26 mouse cellular contexts compared by ENCODE assay signal in genomic region chr5:73569181-73569580, GRCm38 (mm10).
DNase-seq lines count a peak whose midpoint lies in the region; ATAC-seq lines count a peak whose summit lies in the region.
"Had no signal": no experiment of that assay in that cellular context is flagged by ENCODE, and none has a peak within 500 bp of the region (broad histone marks: within the 10 kb centered on the region; RNA-seq: fewer than 3 reads in every experiment).

No protein-coding gene starts in this region.

- 82% methylated on average over 5 of the region's 5 CpGs for WGBS in neural tube, embryonic 15.5 days

- no peaks in the 10 kb centered on the region for H3K9me3 ChIP-seq in neural tube, embryonic 15.5 days (replicated peaks)
- H3K9me3 ChIP-seq: embryonic facial prominence, embryonic 10.5 days; forebrain, embryonic 10.5 days; G1E; heart, embryonic 12.5 days; limb, embryonic 13.5 days; liver, embryonic 13.5 days; neural tube, embryonic 13.5 days had no signal

- DNase-seq in testis, postnatal 10 days (ENCODE audit: low spot score): peak; percentile 45
- no peak for DNase-seq in testis, postnatal 14 days (ENCODE audit: low spot score)
- DNase-seq in ES-CJ7 (ENCODE audit: low read depth, low spot score): peak; percentile 63
- peak; percentile 74 for DNase-seq in R1 (ENCODE audit: low read depth, low spot score)
- DNase-seq in splenic B cell, adult 2 months (ENCODE audit: low read depth, low spot score): peak; percentile 1
- no peak for DNase-seq in kidney, postnatal 36 days
- DNase-seq: adrenal gland, postnatal 25 days; cerebellum, adult 11 months; cerebellum, adult 9-11 months; gastrocnemius, postnatal 10 days; heart, adult 18-20 months; heart, postnatal 10 days; liver, embryonic 13.5 days; lung, embryonic 14.5 days; lung, postnatal 4 days had no signal

- H3K4me3 ChIP-seq in neural tube, embryonic 15.5 days (replicated peaks): no peak overlapping the region
- H3K4me3 ChIP-seq: embryonic facial prominence, embryonic 10.5 days; forebrain, embryonic 10.5 days; heart, embryonic 12.5 days; limb, embryonic 13.5 days; liver, embryonic 13.5 days; myocyte; neural tube, embryonic 13.5 days had no signal

- no peaks in the 10 kb centered on the region for H3K27me3 ChIP-seq in splenic B cell, adult 2 months (ENCODE audit: control insufficient read depth, insufficient read depth, low read length, poor library complexity, severe bottlenecking)
- no peaks in the 10 kb centered on the region for H3K27me3 ChIP-seq in neural tube, embryonic 15.5 days (replicated peaks)
- H3K27me3 ChIP-seq: heart, embryonic 12.5 days; limb, embryonic 13.5 days; liver, embryonic 13.5 days; neural tube, embryonic 13.5 days had no signal

- H3K9ac ChIP-seq in neural tube, embryonic 15.5 days (replicated peaks): no peak overlapping the region
- H3K9ac ChIP-seq: heart, embryonic 12.5 days; limb, embryonic 13.5 days; liver, embryonic 13.5 days; lung, embryonic 14.5 days; neural tube, embryonic 13.5 days had no signal

- ATAC-seq in neural tube, embryonic 15.5 days (ENCODE audit: low FRiP score): no peak
- ATAC-seq: forebrain, embryonic 16.5 days; intestine, postnatal 0 days; midbrain, embryonic 16.5 days had no signal

- no peak overlapping the region for H3K4me2 ChIP-seq in neural tube, embryonic 15.5 days
- H3K4me2 ChIP-seq: heart, embryonic 12.5 days; limb, embryonic 13.5 days; liver, embryonic 13.5 days; lung, embryonic 14.5 days; neural tube, embryonic 13.5 days had no signal

- no peaks in the 10 kb centered on the region for H3K36me3 ChIP-seq in splenic B cell, adult 2 months (ENCODE audit: control insufficient read depth, insufficient read depth, low read length, poor library complexity, severe bottlenecking)
- H3K36me3 ChIP-seq in neural tube, embryonic 15.5 days: no peaks in the 10 kb centered on the region
- H3K36me3 ChIP-seq: embryonic facial prominence, embryonic 10.5 days; forebrain, embryonic 10.5 days; G1E; heart, embryonic 12.5 days; limb, embryonic 13.5 days; liver, embryonic 13.5 days; neural tube, embryonic 13.5 days had no signal

- H3K27ac ChIP-seq in neural tube, embryonic 15.5 days (replicated peaks): no peak overlapping the region
- H3K27ac ChIP-seq: embryonic facial prominence, embryonic 10.5 days; forebrain, embryonic 10.5 days; limb, embryonic 13.5 days; liver, embryonic 13.5 days; neural tube, embryonic 13.5 days had no signal

- H3K4me1 ChIP-seq in neural tube, embryonic 15.5 days: 0 out of 2 replicates have a peak, but pooled peaks cover 3% of the 10 kb centered on the region
- H3K4me1 ChIP-seq: embryonic facial prominence, embryonic 10.5 days; heart, embryonic 12.5 days; limb, embryonic 13.5 days; liver, embryonic 13.5 days; neural tube, embryonic 13.5 days had no signal

Comparison
In these comparisons a context has a peak if more than half of its experiments do, and no peak if none do; other contexts are left out.
1. DNase-seq: peak in testis, postnatal 10 days (single experiment), ES-CJ7 (single experiment), R1 (single experiment) and splenic B cell, adult 2 months (single experiment); none in testis, postnatal 14 days (single experiment) and kidney, postnatal 36 days (0 of 2).